ENCODE assay signal across 15 mouse cellular contexts in the genomic region with DNA sequence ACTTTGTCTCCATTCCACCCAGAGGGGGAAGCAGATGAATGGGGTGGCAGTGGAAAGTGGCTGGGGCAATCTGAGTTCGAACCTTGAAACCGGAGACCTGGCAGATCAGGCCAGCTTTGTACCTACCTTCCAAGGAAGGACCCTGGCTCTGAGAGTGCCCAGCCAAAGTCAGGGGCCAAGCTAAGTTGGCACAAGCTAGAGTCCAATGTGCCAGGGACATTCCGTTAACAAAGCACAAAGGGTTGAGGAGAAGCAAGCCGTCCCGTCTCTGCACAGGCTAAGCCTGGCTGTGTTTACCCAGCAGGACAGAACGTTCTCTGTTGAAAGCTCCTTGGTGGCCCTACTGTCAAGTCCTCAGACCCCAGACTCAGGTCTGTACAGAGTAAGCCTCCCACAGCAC. TPM values are rescaled to one million over a fixed set of nuclear protein-coding genes. Genes with fewer than 3 reads are reported as not detected.
A peak's percentile ranks its signal among the peaks of the same experiment; 100 is the strongest.
DNase-seq lines count a peak whose midpoint lies in the region; ATAC-seq and TF ChIP-seq lines count a peak whose summit lies in the region.
"Had no signal": no experiment of that assay in that cellular context is flagged by ENCODE, and none has a peak within 500 bp of the region (broad histone marks: within the 10 kb centered on the region; RNA-seq: fewer than 3 reads in every experiment).

No protein-coding gene starts in this region.

- peak overlapping the region; percentile 68 for H3K27ac ChIP-seq in gastrocnemius, adult 2 months
- peak overlapping the region; percentile 90 for H3K27ac ChIP-seq in layer of hippocampus, adult 2 months
- H3K27ac ChIP-seq in embryonic facial prominence, embryonic 12.5 days = peak overlapping the region; percentile 41; the same call in 1 of the 2 replicates
- no peak overlapping the region for H3K27ac ChIP-seq in midbrain, embryonic 11.5 days (ENCODE audit: low read depth, low read length)
- H3K27ac ChIP-seq: midbrain, embryonic 13.5 days; stomach, embryonic 15.5 days had no signal

- H3K4me1 ChIP-seq in embryonic facial prominence, embryonic 12.5 days = peaks cover 6% of the 10 kb centered on the region; the same call in 1 of the 2 replicates
- peaks cover 4% of the 10 kb centered on the region; the same call in 1 of the 2 replicates for H3K4me1 ChIP-seq in midbrain, embryonic 11.5 days (ENCODE audit: control insufficient read depth, insufficient read depth, low read length)

- ATAC-seq in embryonic facial prominence, embryonic 12.5 days (ENCODE audit: insufficient number of reproducible peaks, insufficient read depth, low FRiP score, low TSS enrichment) = no peak
- no peak for ATAC-seq in midbrain, embryonic 11.5 days (ENCODE audit: low FRiP score)
- ATAC-seq: midbrain, embryonic 13.5 days had no signal

- no peak overlapping the region for H3K4me3 ChIP-seq in gastrocnemius, adult 2 months
- H3K4me3 ChIP-seq in layer of hippocampus, adult 2 months = no peak overlapping the region
- no peak overlapping the region for H3K4me3 ChIP-seq in embryonic facial prominence, embryonic 12.5 days
- no peak overlapping the region for H3K4me3 ChIP-seq in midbrain, embryonic 11.5 days (ENCODE audit: low read depth, low read length)
- H3K4me3 ChIP-seq: erythroblast, embryonic 14.5 days; midbrain, embryonic 13.5 days; stomach, embryonic 15.5 days had no signal

- no peaks in the 10 kb centered on the region for H3K27me3 ChIP-seq in embryonic facial prominence, embryonic 12.5 days
- no peaks in the 10 kb centered on the region; the same call in none of the 2 replicates for H3K27me3 ChIP-seq in midbrain, embryonic 11.5 days (ENCODE audit: control insufficient read depth, insufficient read depth, low read length)
- H3K27me3 ChIP-seq: stomach, embryonic 15.5 days had no signal

- no peaks in the 10 kb centered on the region for H3K9me3 ChIP-seq in embryonic facial prominence, embryonic 12.5 days
- H3K9me3 ChIP-seq in midbrain, embryonic 11.5 days (ENCODE audit: control insufficient read depth, low read length) = no peaks in the 10 kb centered on the region
- H3K9me3 ChIP-seq: midbrain, embryonic 13.5 days; stomach, embryonic 15.5 days had no signal

- peak; percentile 39 for DNase-seq in gastrocnemius, adult 2 months
- no peak for DNase-seq in gastrocnemius, postnatal 36 days
- peak in 1 of 2 experiments; percentile 49 for DNase-seq in layer of hippocampus, adult 2 months (ENCODE audit: low spot score in 2 of 2)
- no peak for DNase-seq in layer of hippocampus, adult 9-10 months (ENCODE audit: low spot score)
- DNase-seq in brain, adult 2 months (ENCODE audit: low read depth, low spot score) = peak; percentile 90
- DNase-seq in midbrain, embryonic 11.5 days (ENCODE audit: low spot score, missing footprints) = no peak
- DNase-seq in natural killer cell, adult 2 months (ENCODE audit: low spot score in 2 of 2) = no peak
- DNase-seq: adrenal gland, postnatal 36 days; lung, postnatal 14 days had no signal

- 65% methylated on average over 6 of the region's 6 CpGs for WGBS in embryonic facial prominence, embryonic 12.5 days
- 81% methylated on average over 6 of the region's 6 CpGs for WGBS in midbrain, embryonic 11.5 days

- H3K36me3 ChIP-seq in embryonic facial prominence, embryonic 12.5 days = no peaks in the 10 kb centered on the region
- no peaks in the 10 kb centered on the region for H3K36me3 ChIP-seq in midbrain, embryonic 11.5 days (ENCODE audit: control insufficient read depth, insufficient read depth, low read length)
- H3K36me3 ChIP-seq: midbrain, embryonic 13.5 days; stomach, embryonic 15.5 days had no signal

- no peak overlapping the region for H3K9ac ChIP-seq in embryonic facial prominence, embryonic 12.5 days
- H3K9ac ChIP-seq in midbrain, embryonic 11.5 days (ENCODE audit: low read length) = no peak overlapping the region
- H3K9ac ChIP-seq: midbrain, embryonic 13.5 days; stomach, embryonic 15.5 days had no signal

- H3K4me2 ChIP-seq in embryonic facial prominence, embryonic 12.5 days (replicated peaks) = no peak overlapping the region
- no peak overlapping the region for H3K4me2 ChIP-seq in midbrain, embryonic 11.5 days
- H3K4me2 ChIP-seq: liver, embryonic 11.5 days; midbrain, embryonic 13.5 days; stomach, embryonic 15.5 days had no signal

- intact Hi-C loops in gastrocnemius, adult 2 months (cut with DNase I) = no loop called here
- intact Hi-C loops in gastrocnemius, postnatal 36 days (cut with DNase I) = no loop called here

- no peak for TF ChIP-seq CTCF in gastrocnemius, adult 2 months (IDR thresholded peaks at IDR 0.05)
- TF ChIP-seq CTCF in layer of hippocampus, adult 2 months (conservative IDR thresholded peaks at IDR 0.05) = no peak

RNA-seq across cellular contexts. Expression of a gene that starts 19.6 kb away (rescaled TPM):
- 10 to 100 TPM; 12.0 to 12.4 TPM for total RNA-seq in gastrocnemius, adult 2 months (2021)
- 10 to 100 TPM; 10.5 to 11.7 TPM for total RNA-seq in gastrocnemius, postnatal 36 days (2021)
- 10 to 100 TPM; 41.8 to 48.0 TPM for total RNA-seq in layer of hippocampus, adult 2 months (2021)
- 50.3 and 55.9 TPM in 2 replicates for polyA plus RNA-seq in embryonic facial prominence, embryonic 12.5 days (2016; fragmentation: Nextera tagmentation; extraction: Ambion mirVana)
- polyA plus RNA-seq in midbrain, embryonic 11.5 days (2014; fragmentation: Nextera tagmentation; extraction: Ambion mirVana) = 58.8 and 61.2 TPM in 2 replicates
- total RNA-seq: neutrophil, adult 5-6 weeks had no signal

Comparison
In these comparisons a context has a peak if more than half of its experiments do, and no peak if none do; other contexts are left out.
1. DNase-seq: peak in gastrocnemius, adult 2 months (single experiment) and brain, adult 2 months (single experiment); none in gastrocnemius, postnatal 36 days (0 of 2), layer of hippocampus, adult 9-10 months (single experiment), midbrain, embryonic 11.5 days (single experiment) and natural killer cell, adult 2 months (0 of 2).